Mouse (Mus musculus) kidney, adult 18-20 months (tissue): ENCODE data around the gene Slc25a31.

ENCODE experiments used
- DNase-seq: peaks from one replicate; pipeline ENCODE4 v3.0.0; 2021

Gene Slc25a31

GRCm38 (mm10) chr3:40708655-40709054 lies at the start of gene Slc25a31:
Gene Slc25a31, plus strand, starts transcription at chr3:40708855.
- no peak for DNase-seq

DNA sequence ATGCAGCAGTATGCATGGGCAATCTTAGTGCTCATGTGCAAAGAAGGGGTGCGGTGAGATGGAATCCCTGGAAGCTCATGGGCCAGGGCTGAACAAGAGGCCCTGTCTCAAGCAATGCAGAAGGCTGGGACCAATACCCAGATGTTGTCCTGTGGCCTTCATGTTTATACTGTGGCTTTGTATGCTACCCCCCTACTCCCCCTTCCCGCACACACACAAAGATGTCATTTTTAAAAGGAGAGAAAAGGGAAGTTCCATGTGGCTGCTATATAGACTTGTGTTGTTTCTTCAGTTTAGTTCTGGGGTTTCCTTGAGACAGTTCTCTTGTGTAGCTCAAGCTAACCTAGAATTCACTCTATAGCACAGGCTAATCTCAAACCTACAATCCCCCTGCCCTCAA lies 48.4 kb upstream of the Slc25a31 start:
- DNase-seq: no peak

DNA sequence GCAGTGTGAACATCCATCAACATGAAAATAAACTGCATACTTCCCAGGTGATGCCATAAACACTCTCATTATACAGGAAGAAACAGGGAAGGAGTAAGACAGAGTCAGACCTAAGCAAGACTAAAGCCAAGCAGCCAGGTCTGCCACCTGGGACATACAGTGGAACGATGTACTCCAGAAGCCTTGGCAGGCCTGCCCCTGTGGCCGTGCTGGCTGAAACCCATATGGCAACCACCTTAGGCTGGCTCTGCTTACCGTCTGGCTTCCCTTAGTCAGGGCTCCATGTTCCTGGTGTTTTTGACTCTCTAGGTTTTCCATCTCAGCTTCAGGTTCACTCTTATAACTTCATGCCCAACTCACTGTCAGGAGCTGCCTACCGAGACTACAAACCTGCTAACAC lies 42.5 kb upstream of the Slc25a31 start:
- no peak for DNase-seq

- no peak for DNase-seq
These were observed 41.6 kb upstream of the Slc25a31 start for GRCm38 (mm10) chr3:40666861-40667719.

GRCm38 (mm10) chr3:40668889-40669288 lies 39.8 kb upstream of the Slc25a31 start:
- DNase-seq: no peak

GRCm38 (mm10) chr3:40669395-40669794 lies 39.3 kb upstream of the Slc25a31 start:
- DNase-seq: no peak

DNA sequence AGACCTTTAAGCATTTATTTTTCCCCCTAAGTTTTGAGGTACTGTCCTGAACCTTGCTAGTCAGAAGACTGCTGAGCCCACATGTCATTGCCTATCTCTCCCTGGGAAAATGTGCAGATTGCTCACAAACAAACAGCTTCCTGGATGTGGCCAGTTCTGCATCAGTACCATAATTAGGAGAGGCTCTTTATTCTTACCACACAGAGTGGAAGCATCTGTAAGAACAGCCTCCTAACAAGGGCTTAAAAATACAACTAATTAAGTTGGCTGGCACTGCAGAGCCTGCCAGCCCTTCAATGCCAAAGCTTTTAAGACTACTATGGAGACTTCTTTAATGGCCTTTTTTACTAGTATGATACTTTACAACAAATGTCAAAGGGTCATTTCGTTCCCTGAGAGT lies 35.1 kb upstream of the Slc25a31 start:
- no peak for DNase-seq

GRCm38 (mm10) chr3:40674873-40675405 lies 33.7 kb upstream of the Slc25a31 start:
- no peak for DNase-seq

- no peak for DNase-seq
These were observed 29.8 kb upstream of the Slc25a31 start for GRCm38 (mm10) chr3:40678856-40679255.

DNA sequence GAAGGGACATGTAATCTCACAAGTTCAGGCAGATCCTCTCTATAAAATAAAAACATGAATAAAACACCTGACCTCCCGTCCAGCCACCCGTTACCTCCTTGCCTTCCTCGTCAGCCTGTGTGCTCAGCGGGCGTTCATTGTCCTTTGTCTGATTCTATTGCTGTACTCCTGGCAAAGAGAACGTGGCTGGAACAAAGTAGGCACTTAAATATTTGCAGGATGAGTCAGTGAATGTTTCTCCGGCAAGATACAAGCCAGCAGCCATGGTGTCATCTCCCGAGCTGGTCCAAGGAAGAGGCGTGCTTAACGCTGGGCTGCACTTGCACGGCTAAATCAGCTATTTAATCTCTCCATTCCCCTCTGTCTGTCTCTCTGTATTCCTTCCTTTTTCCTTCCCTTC lies 26.3 kb upstream of the Slc25a31 start:
- DNase-seq: peak; percentile 8

DNA sequence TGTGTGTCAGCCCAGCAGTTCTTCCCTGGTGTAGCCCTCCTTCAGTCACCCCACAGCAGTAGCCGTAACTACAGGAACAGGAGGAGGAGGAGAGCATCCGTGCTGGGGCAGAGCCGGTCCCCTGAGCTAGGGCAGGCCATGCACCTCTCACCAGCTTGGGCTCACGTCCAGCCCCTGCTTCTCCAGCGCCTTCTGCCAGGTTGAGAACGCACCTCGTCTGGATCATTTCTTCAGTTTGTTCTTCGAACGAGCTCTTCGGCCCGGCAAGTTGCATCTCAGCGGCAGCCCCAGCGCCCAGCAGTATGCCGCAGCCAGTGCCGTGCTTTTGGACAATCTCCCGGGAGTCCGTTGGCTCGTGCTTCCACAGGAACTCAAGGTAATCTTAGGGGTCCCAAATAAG lies 25.5 kb upstream of the Slc25a31 start:
- DNase-seq: no peak

DNA sequence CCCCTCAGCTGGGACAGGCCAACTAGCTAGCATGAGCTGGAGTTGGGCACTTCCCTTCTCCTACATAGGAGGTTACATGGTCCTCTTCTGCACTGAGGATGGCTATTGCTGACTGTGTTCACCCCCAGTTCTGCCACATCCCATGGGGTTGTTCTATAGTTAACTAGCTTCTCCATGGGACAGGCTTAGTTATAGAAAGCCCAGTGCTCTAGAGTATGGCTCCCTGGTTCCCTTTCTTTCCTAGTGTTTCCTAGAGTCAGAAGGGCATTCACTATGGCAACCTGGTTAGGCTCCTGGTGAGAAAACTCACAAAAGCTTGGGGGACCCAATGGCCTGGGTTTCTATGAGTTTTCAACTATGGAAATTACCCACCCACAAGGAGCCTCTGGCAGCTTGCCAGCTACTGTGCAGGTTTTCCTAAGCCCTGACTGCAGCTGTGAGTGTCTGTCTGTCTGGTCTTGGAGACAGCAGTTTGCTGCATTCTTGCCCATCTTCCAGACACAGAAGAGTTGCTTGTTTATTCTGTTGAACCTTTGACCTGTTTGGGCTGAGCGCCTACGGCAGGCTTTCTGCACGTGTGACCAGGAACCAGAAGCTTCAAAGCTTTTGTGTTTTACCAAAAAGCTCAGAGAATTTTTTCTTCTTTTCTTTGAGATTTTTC lies 22.7 kb upstream of the Slc25a31 start:
- peak; percentile 8 for DNase-seq

DNA sequence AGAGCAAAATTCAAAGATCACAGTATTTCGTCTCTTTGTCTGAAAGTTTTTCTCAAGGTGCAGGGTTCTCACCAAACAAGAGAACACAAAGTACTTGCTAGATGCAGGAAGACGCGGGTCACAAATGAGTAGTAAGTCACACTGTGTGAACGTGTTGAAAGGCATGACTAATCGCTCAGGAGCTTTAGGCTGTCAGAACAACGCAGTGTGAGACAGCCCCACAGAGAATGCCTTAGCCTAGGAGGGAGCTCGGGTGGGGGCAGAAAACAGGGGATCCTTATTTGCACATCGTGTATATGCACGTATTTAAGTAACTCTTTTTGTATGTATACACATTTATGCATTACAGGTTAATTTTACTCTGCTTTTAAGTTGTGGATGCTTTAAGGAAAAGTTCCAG lies 21.8 kb upstream of the Slc25a31 start:
- DNase-seq: no peak

GRCm38 (mm10) chr3:40687588-40687987 lies 21.1 kb upstream of the Slc25a31 start:
- no peak for DNase-seq

GRCm38 (mm10) chr3:40691566-40691965 lies 17.1 kb upstream of the Slc25a31 start:
- no peak for DNase-seq

GRCm38 (mm10) chr3:40693435-40693834 lies 15.2 kb upstream of the Slc25a31 start:
- no peak for DNase-seq

DNA sequence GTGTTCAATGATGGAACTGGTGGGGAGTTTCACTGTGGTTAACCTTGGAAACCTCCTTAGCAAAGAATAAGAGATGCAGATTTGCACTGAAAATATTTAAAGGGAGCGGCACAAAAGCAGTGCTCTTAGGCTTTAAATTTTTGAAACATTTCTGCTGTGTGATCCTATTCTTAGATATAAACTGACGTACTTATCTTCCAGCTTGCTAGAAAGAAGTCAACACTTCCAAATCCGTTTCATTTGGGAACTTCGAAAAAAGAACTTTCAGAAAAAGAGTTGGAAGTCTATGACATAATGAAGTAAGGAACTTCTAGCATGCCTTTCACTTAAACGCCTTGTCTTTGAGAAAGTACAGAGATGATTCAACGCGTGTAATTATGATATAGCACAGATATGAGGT lies 14.7 kb upstream of the Slc25a31 start:
- no peak for DNase-seq

DNA sequence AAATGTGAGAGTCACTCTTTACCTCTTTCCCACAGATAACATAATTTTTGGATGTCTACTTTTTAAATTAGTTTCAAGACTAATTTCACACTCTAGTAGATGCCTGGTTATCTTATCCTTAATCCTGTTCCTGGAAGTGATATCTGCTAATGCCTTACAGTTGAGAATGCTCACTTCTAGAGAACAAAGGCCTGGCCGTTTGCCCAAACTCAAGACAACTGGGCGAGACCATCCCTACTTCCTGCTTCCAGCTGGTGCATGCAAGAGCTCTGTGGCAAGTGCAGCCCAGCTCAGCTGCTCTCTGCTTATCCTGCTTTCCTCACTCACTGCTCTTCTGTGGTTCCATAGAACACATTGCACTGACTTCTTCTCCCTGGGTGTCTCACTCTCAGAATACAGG lies 14.2 kb upstream of the Slc25a31 start:
- no peak for DNase-seq

DNA sequence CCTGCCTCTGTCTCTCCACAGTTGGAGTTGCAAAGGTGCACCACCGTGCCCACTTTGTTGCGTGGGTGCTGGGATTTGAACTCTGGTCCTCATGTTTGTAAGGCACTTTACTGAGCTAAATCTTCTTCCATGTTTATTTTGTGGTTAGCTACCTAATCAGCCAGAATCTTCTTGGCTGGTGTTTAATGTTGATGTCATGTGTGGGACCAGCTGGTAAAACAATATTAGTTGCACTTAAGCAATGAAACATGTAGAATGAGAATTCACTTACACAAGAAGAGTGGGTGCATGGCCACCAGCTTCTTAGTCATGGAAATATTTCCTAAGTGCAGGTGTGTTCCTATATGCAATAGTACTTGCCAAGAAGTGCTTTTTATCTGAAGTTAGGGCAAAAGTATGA lies 13.5 kb upstream of the Slc25a31 start:
- DNase-seq: no peak

DNA sequence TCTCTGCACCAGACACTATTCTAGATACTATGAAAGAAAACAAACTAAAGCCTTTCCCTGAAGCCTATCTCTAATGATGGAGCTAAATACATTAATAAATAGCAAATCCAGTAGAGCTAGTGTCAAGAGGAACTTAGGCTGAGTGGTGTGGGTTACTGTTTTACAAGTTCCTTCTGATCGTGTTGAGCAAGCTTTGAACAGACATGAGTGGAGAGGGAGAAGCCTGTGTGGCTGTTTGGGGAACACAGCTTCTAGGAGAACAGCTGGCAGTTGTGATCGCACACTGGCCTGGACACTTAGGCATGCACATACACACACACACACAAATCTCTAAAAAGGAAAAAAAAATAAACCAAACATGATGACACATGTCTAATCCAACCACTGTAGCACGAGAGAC lies 9.8 kb upstream of the Slc25a31 start:
- DNase-seq: no peak

- DNase-seq: peak; percentile 51
These were observed 3.7 kb upstream of the Slc25a31 start for GRCm38 (mm10) chr3:40704816-40705430.

DNA sequence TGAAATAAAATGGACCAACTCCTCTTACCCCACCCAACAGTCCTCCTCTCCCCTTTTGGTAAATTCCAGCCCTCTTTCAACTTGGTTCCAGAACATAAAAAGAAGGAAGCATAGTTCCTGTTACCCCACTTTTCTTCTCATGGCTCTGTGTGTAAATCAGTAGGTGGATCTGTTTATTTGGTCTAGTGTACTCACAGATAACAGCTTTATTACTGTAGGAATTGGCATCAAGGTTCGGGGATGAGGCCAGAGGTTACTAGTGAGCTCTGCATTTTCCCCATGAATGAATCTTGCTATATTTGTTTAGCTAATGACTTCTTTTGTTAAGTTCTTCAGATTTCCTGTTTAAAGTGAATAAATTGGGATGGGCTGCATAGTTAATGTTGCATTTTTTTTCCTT lies 7.4 kb downstream of the Slc25a31 start:
- DNase-seq: no peak

GRCm38 (mm10) chr3:40719022-40719421 lies 10.4 kb downstream of the Slc25a31 start:
- DNase-seq: no peak
